Comparison of ENCODE assay signal across 29 mouse cellular contexts in the genomic region with DNA sequence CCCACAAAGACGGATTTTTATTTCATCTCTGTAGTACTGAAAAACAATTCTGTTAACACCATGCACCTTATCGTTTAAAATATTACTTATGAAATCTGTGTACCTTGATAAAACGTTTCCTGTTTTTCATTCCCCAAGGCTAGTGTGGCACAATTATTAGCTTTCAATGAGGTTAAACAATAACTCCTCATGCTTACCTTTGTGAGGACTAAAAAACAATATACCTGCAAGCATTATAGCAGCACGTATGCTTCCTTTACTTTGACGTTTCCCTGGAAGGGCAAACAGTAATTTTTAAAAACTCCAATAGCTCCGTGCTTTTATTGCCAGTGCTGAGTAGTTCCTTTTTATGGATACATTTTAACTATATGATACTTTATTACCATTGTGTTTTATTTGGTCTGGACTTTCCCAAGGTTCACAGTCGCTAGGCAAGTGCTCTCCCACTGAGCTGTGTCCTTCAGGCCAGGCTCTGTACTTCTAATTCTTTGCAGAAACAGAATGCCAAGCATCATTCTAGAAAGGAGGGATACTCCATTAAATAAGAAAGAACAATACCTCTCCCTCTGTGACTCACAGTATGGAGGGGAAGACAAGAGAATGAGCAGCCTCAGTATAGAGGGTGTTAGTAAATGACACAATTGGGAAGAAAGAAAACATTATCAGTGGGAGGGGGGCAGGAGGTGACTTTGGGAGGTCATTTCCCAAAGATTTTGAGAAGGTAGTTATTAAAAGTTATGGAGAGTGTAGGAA. TPM values are rescaled to one million over a fixed set of nuclear protein-coding genes. Genes with fewer than 3 reads are reported as not detected.
DNase-seq lines count a peak whose midpoint lies in the region; ATAC-seq and TF ChIP-seq lines count a peak whose summit lies in the region.
"Had no signal": no experiment of that assay in that cellular context is flagged by ENCODE, and none has a peak within 500 bp of the region (broad histone marks: within the 10 kb centered on the region; RNA-seq: fewer than 3 reads in every experiment).

No protein-coding gene starts in this region.

- TF ChIP-seq EP300 in stomach, postnatal 0 days (optimal IDR thresholded peaks at IDR 0.05) = no peak

- no peak for TF ChIP-seq CTCF in stomach, postnatal 0 days (IDR thresholded peaks at IDR 0.05; ENCODE audit: low read depth)

- no peaks in the 10 kb centered on the region for H3K27me3 ChIP-seq in stomach, embryonic 15.5 days (replicated peaks)
- H3K27me3 ChIP-seq in stomach, postnatal 0 days (ENCODE audit: control insufficient read depth, insufficient read depth, low read length) = no peaks in the 10 kb centered on the region
- H3K27me3 ChIP-seq in intestine, embryonic 15.5 days (replicated peaks) = no peaks in the 10 kb centered on the region
- no peaks in the 10 kb centered on the region for H3K27me3 ChIP-seq in hindbrain, embryonic 12.5 days
- H3K27me3 ChIP-seq: CH12.LX; embryonic facial prominence, embryonic 12.5 days; embryonic facial prominence, embryonic 15.5 days; heart, embryonic 12.5 days; heart, embryonic 15.5 days had no signal

- no peaks in the 10 kb centered on the region for H3K4me1 ChIP-seq in stomach, embryonic 15.5 days
- H3K4me1 ChIP-seq in stomach, postnatal 0 days (replicated peaks; ENCODE audit: control insufficient read depth, insufficient read depth) = no peaks in the 10 kb centered on the region
- no peaks in the 10 kb centered on the region for H3K4me1 ChIP-seq in intestine, embryonic 15.5 days (replicated peaks)
- no peaks in the 10 kb centered on the region for H3K4me1 ChIP-seq in hindbrain, embryonic 12.5 days
- H3K4me1 ChIP-seq: embryonic facial prominence, embryonic 12.5 days; embryonic facial prominence, embryonic 15.5 days had no signal

- no peak for DNase-seq in stomach, postnatal 0 days (ENCODE audit: low spot score)
- DNase-seq in large intestine, adult 2 months (ENCODE audit: low read depth, low spot score) = peak; percentile 59
- DNase-seq in gastrocnemius, postnatal 10 days = no peak
- no peak for DNase-seq in urinary bladder, adult 2 months (ENCODE audit: low spot score)
- DNase-seq: adrenal gland, postnatal 10 days; adrenal gland, postnatal 36 days; B cell, adult 2 months; cerebellum, adult 11 months; cerebellum, adult 2 months; cerebellum, adult 9-11 months; cerebellum, postnatal 25 days; forebrain, postnatal 0 days; gastrocnemius, adult 2 months; gastrocnemius, postnatal 25 days; heart, adult 18-20 months; heart, postnatal 10 days; heart, postnatal 36 days had no signal

- H3K4me3 ChIP-seq in stomach, embryonic 15.5 days (replicated peaks) = no peak overlapping the region
- H3K4me3 ChIP-seq in stomach, postnatal 0 days (ENCODE audit: low read depth, low read length) = no peak overlapping the region
- H3K4me3 ChIP-seq in intestine, embryonic 15.5 days (replicated peaks) = no peak overlapping the region
- no peak overlapping the region for H3K4me3 ChIP-seq in hindbrain, embryonic 12.5 days
- H3K4me3 ChIP-seq: embryonic facial prominence, embryonic 12.5 days; embryonic facial prominence, embryonic 15.5 days; gastrocnemius, adult 2 months; heart, embryonic 12.5 days; heart, embryonic 15.5 days; hindbrain, embryonic 10.5 days had no signal

- H3K9me3 ChIP-seq in stomach, embryonic 15.5 days = no peaks in the 10 kb centered on the region
- no peaks in the 10 kb centered on the region for H3K9me3 ChIP-seq in stomach, postnatal 0 days (ENCODE audit: control insufficient read depth, low read length)
- no peaks in the 10 kb centered on the region for H3K9me3 ChIP-seq in intestine, embryonic 15.5 days
- H3K9me3 ChIP-seq in hindbrain, embryonic 12.5 days (replicated peaks) = no peaks in the 10 kb centered on the region
- H3K9me3 ChIP-seq: embryonic facial prominence, embryonic 12.5 days; embryonic facial prominence, embryonic 15.5 days; heart, embryonic 12.5 days; heart, embryonic 15.5 days; hindbrain, embryonic 10.5 days had no signal

- ATAC-seq in stomach, embryonic 15.5 days (ENCODE audit: insufficient read depth, low FRiP score, low read depth) = no peak
- ATAC-seq in stomach, postnatal 0 days (ENCODE audit: low FRiP score, low TSS enrichment) = no peak
- ATAC-seq in intestine, embryonic 15.5 days = peak; percentile 83
- ATAC-seq in hindbrain, embryonic 12.5 days (ENCODE audit: low FRiP score) = no peak
- ATAC-seq: forebrain, embryonic 14.5 days; hindbrain, postnatal 0 days had no signal

- WGBS in stomach, embryonic 15.5 days = 71% methylated on average over 7 of the region's 7 CpGs
- WGBS in stomach, postnatal 0 days = 65% methylated on average over 7 of the region's 7 CpGs
- WGBS in intestine, embryonic 15.5 days = 50% methylated on average over 7 of the region's 7 CpGs
- 31% methylated on average over 7 of the region's 7 CpGs for WGBS in large intestine, adult 2 months
- WGBS in hindbrain, embryonic 12.5 days = 72% methylated on average over 7 of the region's 7 CpGs

- H3K36me3 ChIP-seq in stomach, embryonic 15.5 days = no peaks in the 10 kb centered on the region
- H3K36me3 ChIP-seq in stomach, postnatal 0 days (ENCODE audit: control insufficient read depth, insufficient read depth, low read length) = no peaks in the 10 kb centered on the region
- H3K36me3 ChIP-seq in intestine, embryonic 15.5 days = no peaks in the 10 kb centered on the region
- H3K36me3 ChIP-seq in hindbrain, embryonic 12.5 days = no peaks in the 10 kb centered on the region
- H3K36me3 ChIP-seq: embryonic facial prominence, embryonic 12.5 days; embryonic facial prominence, embryonic 15.5 days; heart, embryonic 12.5 days; heart, embryonic 15.5 days; hindbrain, embryonic 10.5 days had no signal

- peak overlapping the region; percentile 35; the same call in 1 of the 2 replicates for H3K27ac ChIP-seq in stomach, embryonic 15.5 days
- no peak overlapping the region for H3K27ac ChIP-seq in stomach, postnatal 0 days (replicated peaks)
- H3K27ac ChIP-seq in intestine, embryonic 15.5 days = no peak overlapping the region
- no peak overlapping the region for H3K27ac ChIP-seq in hindbrain, embryonic 12.5 days
- H3K27ac ChIP-seq: embryonic facial prominence, embryonic 12.5 days; embryonic facial prominence, embryonic 15.5 days; gastrocnemius, adult 2 months; heart, embryonic 15.5 days; hindbrain, embryonic 10.5 days; hindbrain, embryonic 14.5 days; hindbrain, postnatal 0 days had no signal

- H3K4me2 ChIP-seq in stomach, embryonic 15.5 days = no peak overlapping the region
- H3K4me2 ChIP-seq in stomach, postnatal 0 days (replicated peaks; ENCODE audit: low read depth) = no peak overlapping the region
- H3K4me2 ChIP-seq in intestine, embryonic 15.5 days (replicated peaks) = no peak overlapping the region
- no peak overlapping the region for H3K4me2 ChIP-seq in hindbrain, embryonic 12.5 days (replicated peaks)
- H3K4me2 ChIP-seq: embryonic facial prominence, embryonic 12.5 days; embryonic facial prominence, embryonic 15.5 days; heart, embryonic 12.5 days; heart, embryonic 15.5 days; hindbrain, embryonic 14.5 days had no signal

- no peak overlapping the region for H3K9ac ChIP-seq in stomach, embryonic 15.5 days
- no peak overlapping the region for H3K9ac ChIP-seq in stomach, postnatal 0 days (ENCODE audit: low read length)
- no peak overlapping the region for H3K9ac ChIP-seq in intestine, embryonic 15.5 days
- H3K9ac ChIP-seq in hindbrain, embryonic 12.5 days = no peak overlapping the region
- H3K9ac ChIP-seq: embryonic facial prominence, embryonic 12.5 days; embryonic facial prominence, embryonic 15.5 days; forebrain, postnatal 0 days; heart, embryonic 12.5 days; heart, embryonic 15.5 days; hindbrain, embryonic 14.5 days had no signal

RNA-seq across cellular contexts. Expression of a gene that starts 50.0 kb away (rescaled TPM):
- polyA plus RNA-seq in stomach, embryonic 15.5 days (2015; fragmentation: Nextera tagmentation; extraction: Ambion mirVana) = 20.8 and 21.5 TPM in 2 replicates
- 23.3 and 25.2 TPM in 2 replicates for polyA plus RNA-seq in stomach, postnatal 0 days (2015; fragmentation: Nextera tagmentation; extraction: Ambion mirVana)
- polyA plus RNA-seq in intestine, embryonic 15.5 days (2015; fragmentation: Nextera tagmentation; extraction: Ambion mirVana) = 19.5 and 20.5 TPM in 2 replicates
- 23.1 and 24.8 TPM in 2 replicates for polyA plus RNA-seq in large intestine, adult 2 months (2012; rRNA removed)
- 10 to 100 TPM; 15.0 to 17.0 TPM for total RNA-seq in gastrocnemius, postnatal 10 days (2021)
- 12.0 and 44.6 TPM in 2 replicates for polyA plus RNA-seq in urinary bladder, adult 2 months (2012; rRNA removed)
- 7.4 and 8.1 TPM in 2 replicates for polyA plus RNA-seq in hindbrain, embryonic 12.5 days (2016; fragmentation: Nextera tagmentation; extraction: Ambion mirVana)
